Mouse (Mus musculus) limb, embryonic 11.5 days (tissue): Measurements from ENCODE around the gene Tldc2. TPM values are rescaled to one million over a fixed set of nuclear protein-coding genes. Genes with fewer than 3 reads are reported as not detected.

Experiments used
- ATAC-seq: fragments of 200-750 bp; cut with Nextera tagmentation; 2 replicates; pipeline ENCODE4 v1.8.0; 2017; ENCODE audit warnings: low read depth; ENCODE audit not compliant: insufficient number of reproducible peaks, low FRiP score, low TSS enrichment
- DNase-seq: peaks from one replicate; pipeline ENCODE4 v3.0.0-alpha.2; 2015; ENCODE audit warnings: low spot score
- H3K27ac ChIP-seq: fragments of 300-500 bp; sonication (generic); replicated peaks from 2 replicates; pipeline ENCODE4 v1.5.1; 2014; ENCODE audit warnings: low read depth, mild to moderate bottlenecking, low read length
- H3K27me3 ChIP-seq: fragments of 300-500 bp; sonication (generic); 2 replicates; pipeline ENCODE4 v1.6.1; 2014; ENCODE audit warnings: mild to moderate bottlenecking, low read length, mixed read lengths; ENCODE audit not compliant: control insufficient read depth, insufficient read depth
- H3K36me3 ChIP-seq: fragments of 300-500 bp; sonication (generic); 2 replicates; pipeline ENCODE4 v1.6.1; 2014; ENCODE audit warnings: mild to moderate bottlenecking, low read length, moderate library complexity, mixed read lengths; ENCODE audit not compliant: control insufficient read depth, insufficient read depth
- H3K4me1 ChIP-seq: fragments of 300-500 bp; sonication (generic); 2 replicates; pipeline ENCODE4 v1.6.1; 2014; ENCODE audit warnings: low read length, mixed read lengths; ENCODE audit not compliant: control insufficient read depth, insufficient read depth
- H3K4me2 ChIP-seq: fragments of 300-500 bp; sonication (generic); 2 replicates; pipeline ENCODE4 v1.6.1; 2014; ENCODE audit warnings: low read depth, mild to moderate bottlenecking, moderate library complexity; ENCODE audit not compliant: severe bottlenecking
- H3K4me3 ChIP-seq: fragments of 300-500 bp; sonication (generic); 2 replicates; pipeline ENCODE4 v1.5.1; 2014; ENCODE audit warnings: low read depth, low read length
- H3K9ac ChIP-seq: fragments of 300-500 bp; sonication (generic); 2 replicates; pipeline ENCODE4 v1.6.1; 2014; ENCODE audit warnings: mild to moderate bottlenecking, low read length
- H3K9me3 ChIP-seq: fragments of 300-500 bp; sonication (generic); 2 replicates; pipeline ENCODE4 v1.6.1; 2016; ENCODE audit warnings: low read length; ENCODE audit not compliant: control insufficient read depth
- WGBS: fragments of 180-500 bp; shearing (Covaris S2); extraction: QIAGEN DNeasy Blood & Tissue Kit; methylation state at CpG from one replicate; pipeline ENCODE4 v1.1.7; 2014; 5-methylcytosine and 5-hydroxymethylcytosine counted together
- polyA plus RNA-seq: library from polyadenylated mRNA; unstranded; fragments of >200 nt; fragmentation: Nextera tagmentation; extraction: Ambion mirVana; gene quantifications from 2 replicates; pipeline ENCODE4 v1.2.1, GENCODE M21; 2014

Tldc2 gene
- polyA plus RNA-seq, 1 experiment from 2014 or later: not detected

DNA sequence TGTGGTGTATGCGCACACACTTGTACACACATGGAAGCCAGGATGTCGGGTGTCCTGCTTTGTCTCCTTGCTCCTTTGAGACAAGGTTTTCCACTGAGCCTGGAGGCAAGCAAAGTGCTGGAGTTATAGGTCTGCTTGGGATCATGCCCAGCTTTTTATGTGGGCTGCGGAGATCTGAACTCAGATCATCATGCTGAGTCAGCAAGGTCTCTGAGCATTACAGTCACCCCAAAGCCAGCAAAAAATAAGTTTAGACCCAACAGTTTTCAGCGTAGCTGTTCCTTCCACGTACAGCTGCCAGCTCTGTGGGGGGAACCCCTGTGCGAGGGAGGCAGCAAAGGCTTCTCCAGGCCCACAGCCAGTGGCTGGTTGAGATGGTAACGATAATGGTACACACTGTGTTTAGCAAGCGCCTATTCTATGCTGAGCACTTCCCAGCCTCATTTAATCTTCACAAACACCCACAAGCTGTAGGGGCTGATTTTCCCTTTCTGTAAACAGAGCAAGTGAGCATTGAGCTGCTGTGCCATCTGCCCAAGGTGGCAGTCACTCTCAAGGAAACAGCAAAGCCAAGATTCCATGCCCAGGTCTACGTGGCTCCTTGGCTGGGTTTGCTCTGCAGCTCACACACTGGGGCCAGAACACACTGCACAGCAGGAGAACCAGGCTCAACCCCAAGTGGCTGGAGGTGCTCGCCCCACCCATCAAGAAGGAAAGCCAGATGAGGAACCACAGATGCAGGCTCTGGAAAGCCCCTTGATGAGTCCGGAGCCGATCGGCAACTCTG lies 38.3 kb upstream of the Tldc2 start:
- ATAC-seq: no peak
- H3K27ac ChIP-seq: no peak overlapping the region
- 91% methylated on average over 13 of the region's 13 CpGs for WGBS
- peaks cover 22% of the 10 kb centered on the region for H3K36me3 ChIP-seq
- H3K4me2 ChIP-seq: no peak overlapping the region
- no peak for DNase-seq
- H3K4me1 ChIP-seq: no peaks in the 10 kb centered on the region
- no peaks in the 10 kb centered on the region for H3K9me3 ChIP-seq
- no peak overlapping the region for H3K4me3 ChIP-seq
- H3K9ac ChIP-seq: no peak overlapping the region
- no peaks in the 10 kb centered on the region for H3K27me3 ChIP-seq

DNA sequence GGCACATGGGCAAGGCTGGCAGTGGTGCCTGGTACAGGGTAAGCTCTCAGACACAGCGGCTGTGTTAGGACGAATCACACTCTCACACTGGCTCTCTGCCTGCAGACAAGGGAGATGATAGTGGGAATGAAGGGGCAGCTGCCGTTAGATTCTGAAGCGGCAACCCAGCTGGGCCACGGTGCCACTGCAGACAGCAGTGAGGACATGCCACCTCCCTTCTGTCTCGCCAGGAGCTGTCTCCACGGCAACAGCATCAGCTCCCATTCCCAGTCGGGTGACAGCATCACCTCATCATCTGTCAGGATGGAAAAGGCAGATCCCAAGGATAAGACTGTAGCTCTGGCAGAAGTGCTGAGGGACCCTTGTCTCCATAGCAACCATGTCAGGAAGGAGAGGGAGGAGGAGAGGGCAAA lies 37.0 kb upstream of the Tldc2 start:
- Histone ChIP-seq H3K9ac (no peak overlapping the region), H3K27ac (no peak overlapping the region), H3K4me1 (no peaks in the 10 kb centered on the region), H3K27me3 (no peaks in the 10 kb centered on the region), H3K4me3 (no peak overlapping the region), H3K9me3 (no peaks in the 10 kb centered on the region), H3K36me3 (peaks cover 23% of the 10 kb centered on the region), H3K4me2 (no peak overlapping the region)
- DNase-seq (no peak), ATAC-seq (no peak)
- WGBS: 83% methylated on average over 8 of the region's 8 CpGs

DNA sequence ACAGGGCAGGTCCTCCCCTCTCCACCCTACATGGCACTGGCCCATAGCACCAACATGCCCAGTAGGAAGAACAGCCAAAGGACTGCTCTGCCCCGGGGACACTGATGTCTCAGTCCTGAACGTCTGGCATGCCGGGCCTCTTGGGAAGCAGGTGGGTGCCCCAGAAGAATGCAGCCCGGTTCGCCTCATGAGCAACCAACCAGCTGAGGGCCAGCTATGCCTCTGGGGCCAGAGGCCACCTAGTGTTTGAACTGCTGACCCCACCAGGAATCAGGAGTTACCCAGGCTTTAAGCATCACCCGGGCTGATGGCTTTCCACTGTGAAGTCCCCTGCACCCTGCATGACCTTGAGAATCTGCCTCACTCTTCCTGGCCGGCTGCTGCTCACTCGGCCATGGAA lies 34.4 kb upstream of the Tldc2 start:
- ATAC-seq (no peak), DNase-seq (no peak)
- H3K4me1 ChIP-seq: no peaks in the 10 kb centered on the region
- 88% methylated on average over 8 of the region's 8 CpGs for WGBS
- no peak overlapping the region for H3K9ac ChIP-seq
- no peaks in the 10 kb centered on the region for H3K27me3 ChIP-seq
- peaks cover 15% of the 10 kb centered on the region; the same call in 1 of the 2 replicates for H3K36me3 ChIP-seq
- H3K4me3 ChIP-seq: no peak overlapping the region
- no peak overlapping the region for H3K4me2 ChIP-seq
- H3K27ac ChIP-seq: no peak overlapping the region
- H3K9me3 ChIP-seq: no peaks in the 10 kb centered on the region

DNA sequence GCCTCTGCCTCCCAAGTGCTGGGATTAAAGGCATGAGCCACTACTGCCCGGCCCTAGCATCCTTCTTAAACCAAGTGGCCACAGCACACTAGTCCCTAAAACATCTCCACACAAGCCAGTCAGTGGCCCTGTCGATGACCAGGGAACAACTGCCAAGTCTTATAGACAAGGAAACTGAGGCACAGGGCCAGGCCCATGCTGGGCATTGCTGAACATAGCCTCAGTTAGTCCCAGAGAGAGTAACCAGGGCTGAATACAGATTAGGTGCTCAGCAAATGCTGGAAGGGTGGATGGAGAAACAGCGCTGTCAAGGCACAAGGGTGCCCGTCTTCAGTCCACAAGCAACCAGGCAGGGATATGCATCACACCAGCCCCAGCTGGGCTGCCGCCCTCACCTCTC lies 33.7 kb upstream of the Tldc2 start:
- Histone ChIP-seq H3K4me1 (peaks cover under 1% of the 10 kb centered on the region; the same call in 1 of the 2 replicates), H3K9ac (no peak overlapping the region), H3K27me3 (no peaks in the 10 kb centered on the region), H3K36me3 (peaks cover 17% of the 10 kb centered on the region; the same call in 1 of the 2 replicates), H3K4me2 (no peak overlapping the region), H3K4me3 (no peak overlapping the region), H3K27ac (no peak overlapping the region), H3K9me3 (no peaks in the 10 kb centered on the region)
- DNase-seq (no peak), ATAC-seq (no peak)
- 95% methylated on average over 5 of the region's 5 CpGs for WGBS

DNA sequence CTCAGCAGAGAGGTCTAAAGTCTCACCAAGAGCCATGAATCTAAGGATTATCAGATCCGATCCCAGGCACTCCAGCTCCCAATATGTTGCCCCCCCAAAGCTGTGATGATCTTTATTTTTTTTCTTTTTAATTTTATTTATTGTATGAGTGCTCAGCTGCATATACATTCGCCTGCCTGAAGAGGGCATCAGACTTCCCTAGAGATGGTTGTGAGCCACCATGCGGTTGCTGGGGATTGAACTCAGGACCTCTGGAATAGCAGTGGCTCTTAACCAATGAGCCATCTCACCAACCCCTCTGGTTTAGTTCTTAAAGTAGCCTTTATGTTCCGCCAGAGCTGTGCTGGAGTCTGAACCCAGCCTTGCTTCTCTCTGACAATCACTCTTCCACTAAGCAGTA lies 33.1 kb upstream of the Tldc2 start:
- Histone ChIP-seq H3K27me3 (no peaks in the 10 kb centered on the region), H3K4me2 (no peak overlapping the region), H3K4me1 (peaks cover 7% of the 10 kb centered on the region), H3K9ac (no peak overlapping the region), H3K9me3 (no peaks in the 10 kb centered on the region), H3K36me3 (peaks cover 15% of the 10 kb centered on the region; the same call in 1 of the 2 replicates), H3K4me3 (no peak overlapping the region), H3K27ac (no peak overlapping the region)
- WGBS: 80% methylated on average over 4 of the region's 4 CpGs
- no peak for ATAC-seq
- DNase-seq: no peak

DNA sequence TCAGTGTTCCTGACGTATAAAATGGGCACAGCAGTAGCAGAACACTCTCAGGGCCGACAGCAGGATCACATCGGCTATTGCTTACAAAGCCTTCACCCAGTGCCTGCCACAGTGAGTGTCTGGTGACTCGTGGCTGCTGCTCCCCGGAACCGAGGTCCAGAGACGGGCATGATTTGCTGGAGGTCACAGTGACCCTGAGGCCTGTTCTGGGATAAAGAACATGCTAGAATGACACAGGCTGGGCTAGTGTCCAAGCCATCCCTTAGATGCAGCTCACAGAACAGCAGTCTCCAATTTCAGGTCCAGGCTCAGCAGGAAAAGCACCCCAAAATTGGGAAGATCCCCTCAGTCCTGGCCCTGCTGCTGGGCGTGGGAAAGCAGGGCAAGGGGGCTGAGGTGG lies 32.6 kb upstream of the Tldc2 start:
- H3K36me3 ChIP-seq: peaks cover 15% of the 10 kb centered on the region; the same call in 1 of the 2 replicates
- no peak overlapping the region for H3K9ac ChIP-seq
- no peak overlapping the region for H3K4me2 ChIP-seq
- DNase-seq: no peak
- no peak overlapping the region for H3K27ac ChIP-seq
- H3K4me3 ChIP-seq: no peak overlapping the region
- H3K4me1 ChIP-seq: peaks cover 12% of the 10 kb centered on the region
- no peak for ATAC-seq
- H3K9me3 ChIP-seq: no peaks in the 10 kb centered on the region
- no peaks in the 10 kb centered on the region for H3K27me3 ChIP-seq
- 92% methylated on average over 8 of the region's 8 CpGs for WGBS

DNA sequence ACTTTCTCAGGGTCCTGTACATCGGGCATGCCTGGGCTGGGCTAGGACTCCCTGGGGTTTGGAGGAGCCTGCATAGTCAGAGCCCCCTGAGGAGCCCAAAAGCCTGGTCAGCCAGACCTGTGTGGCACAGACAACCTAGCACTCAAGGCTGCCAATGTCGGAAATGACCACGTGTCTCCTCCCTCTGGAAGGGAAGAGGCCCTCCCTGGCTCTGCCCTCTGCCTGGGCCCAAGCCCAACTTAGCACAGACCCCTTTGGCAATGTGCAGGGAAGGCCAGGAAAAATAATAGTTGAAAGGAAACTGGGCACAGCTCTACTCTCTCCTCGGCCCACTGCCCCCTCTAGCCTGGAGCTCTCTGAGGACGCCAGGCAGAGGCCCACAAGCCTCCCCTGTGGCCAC lies 32.0 kb upstream of the Tldc2 start:
- DNase-seq (no peak), ATAC-seq (no peak)
- Histone ChIP-seq H3K4me1 (peaks cover 15% of the 10 kb centered on the region), H3K9me3 (no peaks in the 10 kb centered on the region), H3K9ac (no peak overlapping the region), H3K27me3 (no peaks in the 10 kb centered on the region), H3K27ac (no peak overlapping the region), H3K4me2 (no peak overlapping the region), H3K36me3 (peaks cover 17% of the 10 kb centered on the region; the same call in 1 of the 2 replicates), H3K4me3 (no peak overlapping the region)
- 76% methylated on average over 5 of the region's 5 CpGs for WGBS

DNA sequence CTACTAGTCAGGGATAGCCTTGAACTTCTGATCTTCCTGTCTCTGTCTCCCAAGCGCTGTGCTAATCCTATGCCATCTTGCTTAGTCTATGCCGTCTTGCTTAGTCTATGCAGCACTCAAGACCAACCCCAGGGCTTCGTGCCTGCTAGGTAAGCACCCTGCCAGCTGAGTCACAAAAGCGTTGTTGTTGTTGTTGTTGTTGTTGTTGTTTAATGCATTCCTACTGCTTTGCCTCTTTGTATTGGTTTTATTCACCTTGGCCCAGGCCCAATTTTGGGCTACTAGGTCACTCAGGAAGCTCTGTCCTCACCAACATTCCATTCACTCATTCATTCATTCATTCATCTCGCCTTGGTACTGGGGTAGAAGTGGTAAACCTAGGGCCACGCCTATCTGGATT lies 31.1 kb upstream of the Tldc2 start:
- H3K4me2 ChIP-seq: no peak overlapping the region
- H3K4me3 ChIP-seq: no peak overlapping the region
- ATAC-seq: no peak
- no peak overlapping the region for H3K27ac ChIP-seq
- no peaks in the 10 kb centered on the region for H3K27me3 ChIP-seq
- 93% methylated on average over 6 of the region's 6 CpGs for WGBS
- H3K9me3 ChIP-seq: no peaks in the 10 kb centered on the region
- H3K4me1 ChIP-seq: peaks cover 15% of the 10 kb centered on the region
- H3K36me3 ChIP-seq: peaks cover 20% of the 10 kb centered on the region; the same call in 1 of the 2 replicates
- H3K9ac ChIP-seq: no peak overlapping the region
- DNase-seq: no peak
